Mouse (Mus musculus): ENCODE results near the gene Bahcc1.

Gene Bahcc1

DNA sequence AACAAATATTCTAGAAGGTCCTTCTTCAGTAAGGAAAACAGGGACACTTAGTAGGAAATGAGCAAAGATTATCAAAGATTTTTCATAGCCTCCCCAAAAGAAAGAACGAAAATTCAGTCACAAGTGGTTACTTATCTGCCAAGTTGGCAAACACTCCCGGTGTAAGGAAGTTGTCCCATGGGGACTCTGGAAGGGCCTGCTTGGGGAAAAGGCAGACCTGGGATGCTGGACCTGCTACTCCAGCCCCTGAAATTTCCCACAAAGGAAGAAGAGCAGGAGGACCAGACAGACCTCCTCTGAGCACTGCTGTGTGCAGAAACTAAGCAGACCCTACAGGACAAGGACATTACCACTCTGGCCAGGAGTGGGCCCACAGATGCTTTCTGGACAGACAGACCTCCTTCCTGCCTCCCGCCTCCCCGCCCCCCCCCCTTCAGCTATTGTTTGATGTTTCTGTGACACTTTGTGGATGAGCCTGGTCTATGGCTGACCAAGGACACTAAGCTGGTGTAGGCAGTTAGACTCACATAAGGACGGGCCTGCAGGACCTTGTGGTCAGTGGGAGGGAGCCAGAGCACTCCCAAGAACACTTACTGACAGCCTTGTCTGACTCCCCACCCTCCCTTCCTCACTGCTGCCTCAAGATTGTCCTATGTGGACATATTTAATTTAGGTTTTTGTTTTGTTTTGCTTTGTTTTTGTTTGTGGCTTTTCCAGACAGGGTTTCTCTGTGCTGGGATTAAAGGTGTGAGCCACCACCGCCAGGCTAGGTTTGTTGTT lies 81.3 kb downstream of the Bahcc1 start:
- no peak for DNase-seq (ENCODE audit: extremely low read depth, low read depth)

DNA sequence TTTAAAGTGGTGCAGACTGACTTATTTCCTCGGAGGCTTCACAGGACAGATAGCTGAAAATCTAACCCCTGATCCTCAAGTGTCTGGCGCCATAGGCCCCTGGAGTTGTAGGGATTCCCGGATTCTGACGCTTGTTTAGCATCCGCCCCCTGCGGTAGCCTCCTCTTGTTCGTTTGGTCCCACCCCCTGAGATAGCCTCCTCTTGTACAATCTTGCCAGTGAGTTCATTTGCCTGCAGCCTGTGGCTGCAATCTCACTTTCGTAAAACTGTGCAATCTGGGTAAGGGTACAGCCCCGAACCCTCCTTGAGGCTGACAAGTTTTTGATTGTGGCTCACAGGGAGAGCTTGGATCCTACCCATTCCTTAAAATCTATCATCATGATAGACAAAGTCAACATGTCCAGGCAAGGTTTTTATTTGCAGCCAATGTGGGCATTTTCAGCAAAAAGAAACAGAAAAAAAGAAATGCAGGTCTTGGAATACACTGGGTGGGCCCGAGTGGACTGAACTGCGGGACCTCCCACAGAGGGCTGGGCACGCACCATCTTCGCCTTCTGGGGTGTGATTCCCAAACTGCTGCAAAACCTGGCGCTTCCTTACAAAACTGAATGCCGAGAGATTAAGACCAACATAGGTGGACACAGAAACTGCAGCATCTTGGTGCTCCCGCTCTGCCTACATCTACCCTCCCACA lies 82.1 kb downstream of the Bahcc1 start:
- DNase-seq (ENCODE audit: extremely low read depth, low read depth) = no peak

DNA sequence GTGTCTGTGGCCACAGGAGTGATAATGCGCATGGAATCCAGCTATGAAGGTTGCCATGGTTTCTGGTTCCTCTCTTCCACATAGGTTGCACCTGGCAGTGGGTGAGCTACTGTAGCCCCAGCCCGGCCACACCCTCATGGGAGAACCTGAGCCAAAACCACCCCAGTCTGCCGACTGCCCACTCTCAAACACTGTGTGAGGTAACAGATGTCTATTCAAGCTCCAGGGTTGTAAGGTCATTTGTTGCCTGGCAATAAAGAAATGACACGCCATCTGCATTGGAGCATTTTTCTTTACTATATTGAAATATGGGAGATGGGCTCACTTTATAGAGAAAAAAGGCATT lies 82.6 kb downstream of the Bahcc1 start:
- no peak for DNase-seq (ENCODE audit: extremely low read depth, low read depth)

DNA sequence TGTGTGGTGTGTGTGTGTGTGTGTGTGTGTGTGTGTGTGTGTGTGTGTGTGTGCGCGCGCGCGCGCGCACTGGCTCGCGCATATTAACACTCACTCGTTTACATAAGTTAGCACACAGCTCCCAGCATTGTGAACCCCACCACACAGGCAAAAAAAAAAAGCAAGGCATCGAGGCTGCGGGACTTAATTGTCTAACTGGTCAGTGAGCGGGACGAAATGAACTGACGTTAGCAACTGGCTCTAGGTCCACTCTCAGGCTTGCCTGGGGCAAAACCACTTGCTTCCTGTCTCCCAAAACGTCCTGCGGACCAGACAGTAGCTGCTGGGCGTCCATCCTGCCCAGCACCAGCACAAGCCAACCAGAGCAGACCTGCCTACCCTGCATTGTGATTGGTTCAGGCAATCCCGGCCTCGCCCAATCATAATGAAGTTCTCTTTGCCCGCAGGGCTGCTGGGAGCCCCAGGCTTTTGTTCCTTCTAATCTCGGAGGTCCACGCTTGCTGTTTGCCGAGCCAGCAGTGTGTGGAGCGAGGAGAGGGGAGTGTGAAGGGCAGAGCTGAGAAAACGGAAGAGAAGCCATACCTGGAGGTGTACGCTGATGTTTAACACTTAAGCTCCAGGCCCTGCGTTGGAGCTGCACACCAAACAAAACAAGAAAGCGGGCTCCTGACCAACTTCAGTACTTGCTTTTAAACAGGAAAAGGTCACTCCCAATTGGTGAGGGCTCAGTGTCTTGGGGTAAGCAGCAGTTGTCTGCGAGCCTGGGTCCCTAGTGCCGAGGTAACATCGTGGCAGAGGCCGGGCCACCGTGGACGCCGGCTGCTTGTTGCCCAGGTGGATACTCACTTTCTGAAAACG lies 83.3 kb downstream of the Bahcc1 start:
- DNase-seq (ENCODE audit: extremely low read depth, low read depth) = peak; percentile 96

DNA sequence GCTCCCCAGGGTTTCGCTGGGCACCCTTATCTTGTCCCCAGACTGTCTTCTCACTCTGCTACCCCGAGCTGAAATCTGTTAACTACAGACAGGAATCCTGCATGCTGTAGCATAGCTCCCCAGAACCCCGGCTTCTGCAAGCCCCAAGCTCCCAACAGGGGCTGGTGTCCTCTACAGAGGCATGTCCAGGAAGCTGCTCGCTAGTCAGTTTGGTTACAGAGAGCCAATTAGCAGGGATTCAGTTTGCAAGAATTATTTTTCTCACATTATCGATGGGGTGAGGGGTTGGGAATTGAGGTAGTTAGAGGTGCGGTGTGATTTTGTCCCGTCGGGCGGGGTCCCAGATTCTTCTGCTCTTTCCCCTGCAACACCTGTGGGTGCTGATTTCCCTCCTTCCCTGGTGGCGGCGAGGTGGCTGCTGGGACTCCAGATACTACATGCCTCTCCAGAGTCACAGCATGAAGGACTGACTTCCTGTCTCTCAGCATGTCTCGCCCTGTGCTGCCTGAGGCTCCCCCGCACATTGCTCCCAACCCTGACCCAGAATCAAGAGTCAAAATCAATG lies 84.0 kb downstream of the Bahcc1 start:
- DNase-seq (ENCODE audit: extremely low read depth, low read depth) = no peak

DNA sequence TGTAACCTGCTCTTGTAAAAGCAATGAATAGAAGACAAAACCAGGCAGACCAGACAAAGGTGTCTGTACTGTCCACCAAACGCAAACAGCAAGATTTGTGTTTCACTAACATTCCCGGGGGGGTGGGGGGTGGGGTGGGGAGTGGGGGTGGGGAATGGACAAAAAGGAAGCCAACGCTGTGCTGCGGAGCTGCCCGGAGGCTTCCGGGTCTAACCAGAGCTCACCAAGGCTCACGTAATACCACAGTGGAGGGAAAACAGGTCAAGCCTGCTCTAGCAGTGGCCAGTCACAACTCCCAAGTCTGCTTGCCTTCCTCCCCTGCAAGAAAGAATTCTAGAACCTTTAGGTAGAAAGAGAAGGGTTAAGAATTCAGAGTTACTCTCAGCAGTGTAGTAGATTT lies 84.7 kb downstream of the Bahcc1 start:
- no peak for DNase-seq (ENCODE audit: extremely low read depth, low read depth)

DNA sequence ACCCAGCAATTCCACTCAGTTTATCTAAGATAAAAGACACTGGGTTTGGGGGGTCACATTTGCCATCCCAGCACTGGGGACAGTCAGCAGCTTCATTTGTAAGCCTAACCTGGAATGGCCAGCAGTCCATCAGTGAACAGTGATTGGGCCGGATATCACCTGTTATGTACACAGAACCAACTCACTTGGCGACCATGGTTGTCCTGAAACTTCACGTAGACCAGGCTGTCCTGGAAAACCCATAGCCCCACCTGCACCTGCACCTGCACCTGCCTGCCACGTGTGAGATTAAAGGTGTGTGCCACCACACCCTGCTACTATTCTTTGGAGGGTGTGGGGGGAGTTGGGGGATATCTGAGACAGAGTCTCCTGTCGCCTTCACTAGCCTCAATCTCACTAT lies 86.6 kb downstream of the Bahcc1 start:
- DNase-seq (ENCODE audit: extremely low read depth, low read depth) = no peak

DNA sequence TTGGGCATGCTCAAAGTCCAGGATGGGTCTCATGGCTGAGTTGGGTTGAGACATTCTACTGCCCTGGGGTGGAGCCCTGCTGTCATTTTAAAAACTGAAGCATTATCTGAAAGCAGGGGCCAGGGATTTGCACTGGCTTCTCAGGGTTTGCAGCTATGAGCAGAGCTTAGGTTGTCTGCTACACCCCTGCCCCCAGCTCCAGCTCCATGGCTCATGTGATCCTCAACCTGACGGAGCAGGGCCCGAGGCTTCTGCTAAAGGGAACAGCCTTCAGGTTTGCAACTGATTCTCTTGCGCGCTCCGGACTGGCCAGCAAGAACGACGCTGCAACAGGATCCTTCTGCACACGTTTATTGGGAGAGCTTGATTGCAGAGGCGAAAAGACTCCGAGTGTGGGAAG lies 87.4 kb downstream of the Bahcc1 start:
- no peak for DNase-seq (ENCODE audit: extremely low read depth, low read depth)

DNA sequence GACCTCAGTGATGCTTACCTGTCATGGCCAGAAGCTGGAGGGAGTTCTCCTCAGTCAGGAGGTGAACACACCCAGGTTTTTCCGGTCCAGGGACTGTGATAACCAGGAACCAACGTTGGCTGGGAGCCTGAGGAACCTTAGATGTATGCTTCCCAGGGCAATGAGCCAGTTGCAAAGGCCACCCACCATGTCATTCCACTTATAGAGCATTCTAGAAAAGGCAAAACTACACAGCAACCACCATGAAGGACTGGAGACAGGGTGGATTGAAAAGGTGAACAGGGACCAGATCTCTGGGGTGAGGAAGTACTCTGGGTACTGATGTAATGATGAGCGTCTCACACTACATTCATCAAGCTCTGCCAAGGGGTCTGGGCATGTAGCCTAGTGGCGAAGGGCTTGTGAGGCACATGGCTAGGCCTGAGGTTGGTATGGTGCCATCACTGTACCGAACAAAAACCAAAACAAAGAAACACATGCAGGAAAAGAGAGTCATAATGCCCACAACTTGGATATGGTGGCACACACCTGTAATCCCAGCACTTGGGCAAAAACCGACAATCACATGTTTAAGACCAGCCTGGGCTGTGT lies 102.8 kb downstream of the Bahcc1 start:
- no peak for DNase-seq (ENCODE audit: extremely low read depth, low read depth)

DNA sequence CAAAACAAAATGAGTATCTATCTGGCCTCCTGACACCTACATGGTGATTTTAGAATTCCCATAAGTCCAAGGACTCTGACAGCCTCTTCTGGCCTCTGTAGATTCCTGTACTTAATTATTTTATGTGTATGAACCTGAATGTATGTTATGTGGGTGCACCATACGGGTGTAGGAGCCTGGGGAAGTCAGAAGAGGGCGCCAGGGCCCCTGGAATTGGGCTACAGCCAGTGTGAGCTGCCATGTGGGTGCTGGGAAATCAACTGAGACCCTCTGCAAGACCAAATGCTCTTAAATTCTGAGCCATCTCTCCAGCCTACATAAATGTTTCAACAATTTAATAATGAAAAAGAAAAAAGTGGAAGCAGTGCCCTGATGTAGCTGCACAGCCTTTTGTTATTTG lies 104.7 kb downstream of the Bahcc1 start:
- DNase-seq (ENCODE audit: extremely low read depth, low read depth) = no peak

DNA sequence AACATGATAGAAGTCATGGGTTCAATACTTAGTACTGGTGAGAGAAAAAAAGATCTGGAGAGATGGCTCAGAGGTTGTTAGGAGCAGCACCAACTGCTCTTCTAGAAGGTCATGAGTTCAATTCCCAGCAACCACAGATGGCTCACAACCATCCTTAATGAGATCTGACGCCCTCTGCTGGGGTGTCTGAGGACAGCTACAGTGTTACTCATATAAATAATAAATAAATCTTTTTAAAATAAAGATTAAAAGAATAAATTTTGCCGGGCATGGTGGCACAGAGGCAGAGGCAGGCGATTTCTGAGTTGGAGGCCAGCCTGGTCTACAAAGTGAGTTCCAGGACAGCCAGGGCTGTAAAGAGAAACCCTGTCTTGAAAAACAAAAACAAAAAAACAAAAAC lies 106.0 kb downstream of the Bahcc1 start:
- no peak for DNase-seq (ENCODE audit: extremely low read depth, low read depth)

DNA sequence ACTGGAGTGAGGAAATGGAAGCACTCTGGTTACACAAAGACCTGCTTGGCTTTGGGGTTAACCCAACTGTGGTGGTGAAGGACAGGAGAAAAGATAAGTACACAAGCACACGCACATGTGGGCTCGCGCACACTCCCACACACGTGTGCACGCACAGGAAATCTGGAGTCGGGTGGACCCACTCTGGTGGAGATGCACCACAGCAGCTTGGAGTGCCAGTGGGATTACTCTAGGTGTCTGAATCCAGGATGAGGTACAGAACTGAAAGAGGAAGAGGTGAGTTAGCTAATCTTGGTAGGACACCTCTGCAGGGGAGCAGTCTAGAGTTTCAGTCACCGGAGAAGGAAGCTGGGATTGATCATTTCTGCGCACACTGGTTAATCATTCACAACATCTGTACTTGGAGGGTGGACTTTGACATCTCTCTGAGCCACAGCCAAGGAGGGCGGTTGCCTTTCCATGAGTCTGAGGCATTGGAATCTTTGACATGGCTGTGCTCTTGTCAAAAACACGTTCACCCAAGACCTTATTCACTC lies 107.3 kb downstream of the Bahcc1 start:
- DNase-seq (ENCODE audit: extremely low read depth, low read depth) = peak; percentile 71

DNA sequence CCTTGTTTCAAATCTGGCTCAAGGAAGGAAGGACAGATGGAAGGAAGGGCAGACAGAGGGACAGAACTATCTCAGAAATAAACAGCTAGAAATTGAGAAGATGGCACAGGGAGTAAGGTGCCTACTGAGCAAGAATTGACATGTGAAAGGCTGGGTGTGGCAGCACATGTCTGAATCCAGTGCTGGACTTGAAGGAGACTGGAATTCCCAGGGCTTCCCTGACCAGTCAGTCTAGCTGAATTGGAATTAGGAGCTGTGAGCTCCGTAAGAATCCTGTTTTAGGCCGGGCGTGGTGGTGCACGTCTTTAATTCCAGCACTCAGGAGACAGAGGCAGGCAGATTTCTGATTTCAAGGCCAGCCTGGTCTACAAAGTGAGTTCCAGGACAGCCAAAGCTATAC lies 108.9 kb downstream of the Bahcc1 start:
- DNase-seq (ENCODE audit: extremely low read depth, low read depth) = no peak

Measured in MEL-GATA-1-ER (cell line).